Mouse (Mus musculus) left cerebral cortex, adult 6 months (tissue): ENCODE measurements around the gene Adora1. TPM values are rescaled to one million over a fixed set of nuclear protein-coding genes. Genes with fewer than 3 reads are reported as not detected.

Experiments used
- long read RNA-seq, 2 experiments: library from polyadenylated mRNA; unstranded; transcript quantifications; one replicate each; pipeline ENCODE4 v2.0.0; 2019 to 2020
- polyA plus RNA-seq: library from polyadenylated mRNA; unstranded; fragments of <200 nt; fragmentation: Nextera tagmentation; gene quantifications from 2 replicates; pipeline ENCODE4 v1.2.3, GENCODE M21; 2021

The Adora1 gene
- 73.4 and 80.0 TPM in 2 replicates for polyA plus RNA-seq
- long read RNA-seq, experiment 1, full-length matches to known transcripts, result 412 of 563 reads
- long read RNA-seq, experiment 1, partial matches to known transcripts, result 0 of 563 reads
- long read RNA-seq, experiment 1, other reads (novel, unspliced or antisense), result 151 of 563 reads
- long read RNA-seq, experiment 2, full-length matches to known transcripts, result 26 of 83 reads
- long read RNA-seq, experiment 2, partial matches to known transcripts, result 0 of 83 reads
- long read RNA-seq, experiment 2, other reads (novel, unspliced or antisense), result 57 of 83 reads

DNA sequence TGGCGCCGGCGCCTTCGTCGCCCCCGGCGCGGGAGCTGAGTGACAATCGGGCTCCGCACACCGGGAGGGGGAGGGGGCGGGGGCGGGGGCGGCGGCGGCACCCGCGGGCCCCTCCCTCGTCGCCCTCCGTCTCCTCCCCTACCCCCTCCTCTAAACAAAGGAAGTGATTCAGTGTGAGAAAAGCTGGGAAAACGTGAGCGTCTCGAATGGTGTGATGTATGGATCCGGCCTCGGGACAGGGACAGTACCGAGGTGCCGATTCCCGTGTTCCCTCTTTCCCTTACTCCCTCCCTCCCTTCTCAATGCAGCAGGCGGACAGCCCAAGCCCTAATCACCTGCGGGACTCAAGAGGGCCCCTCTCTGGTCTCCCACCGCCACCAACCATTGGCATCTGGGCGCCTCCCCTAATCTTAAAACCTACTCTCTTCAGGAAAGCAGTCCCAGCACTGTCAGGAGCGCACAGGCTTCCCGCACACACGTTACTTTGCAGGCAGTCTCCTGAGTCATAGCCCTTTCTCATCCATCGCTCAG is at the start of gene Adora1:
Gene Adora1 (minus strand): TSS at position 41 of the 531 bp plus-strand sequence.

DNA sequence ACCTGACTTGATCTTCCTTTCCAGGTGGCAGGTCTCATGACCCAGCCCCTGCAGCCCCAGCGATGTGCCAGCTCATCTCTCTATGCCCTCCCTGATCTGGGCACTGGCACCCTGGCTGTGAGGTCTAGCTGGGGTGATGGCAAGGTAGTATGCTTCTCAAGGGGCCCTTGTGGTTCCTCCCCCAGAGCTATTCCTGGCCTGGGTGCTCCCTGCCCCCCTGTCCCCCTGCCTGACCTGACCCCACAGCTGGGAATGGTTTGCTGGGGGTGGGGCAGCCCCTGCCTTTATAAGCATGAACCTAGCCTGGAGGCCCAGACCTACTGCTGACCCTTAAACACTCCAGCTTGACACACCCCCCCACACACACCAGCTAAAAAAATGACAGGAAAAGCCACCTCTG is 42.1 kb downstream of the Adora1 start, which contains the start of gene Mybph:
Gene Mybph (plus strand): TSS at position 323 of the 400 bp plus-strand sequence.

DNA sequence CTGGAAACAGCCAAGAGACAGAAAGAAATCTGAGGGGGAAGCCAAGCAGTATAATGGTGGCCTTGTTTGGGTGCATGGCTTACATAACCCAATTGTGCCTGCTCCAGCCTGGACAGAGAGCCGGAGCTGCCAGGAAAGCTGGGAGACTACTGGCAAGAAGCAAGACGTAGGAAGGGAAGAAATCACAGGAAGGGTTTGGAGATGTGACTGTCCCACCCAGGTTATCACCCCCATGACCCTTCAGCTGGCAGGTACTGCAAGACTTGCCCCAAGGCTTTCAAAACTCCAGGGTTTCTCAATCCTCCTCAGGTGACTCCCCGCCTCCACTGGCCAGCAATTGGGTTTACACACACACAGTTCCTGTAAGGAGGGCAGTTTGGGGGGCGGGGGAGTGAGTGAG is 53.2 kb downstream of the Adora1 start, which contains the start of gene Chil1:
Gene Chil1 (plus strand): TSS at position 152 of the 400 bp plus-strand sequence.

Other genes starting within 250 kb of the Adora1 start
- gene Fmod, start 198.2 kb downstream of the Adora1 start, polyA plus RNA-seq, result 7.1 and 9.6 TPM in 2 replicates
- gene Btg2, start 156.3 kb downstream of the Adora1 start, polyA plus RNA-seq, result 17.8 and 27.4 TPM in 2 replicates
- 0.13 TPM in 1 of 2 replicates, not detected in the other for gene Chit1, start 124.2 kb downstream of the Adora1 start, polyA plus RNA-seq
- 17.7 and 19.0 TPM in 2 replicates for gene Chil1, start 53.3 kb downstream of the Adora1 start, polyA plus RNA-seq
- not detected in 2 replicates for gene Mybph, start 42.0 kb downstream of the Adora1 start, polyA plus RNA-seq
- gene Myog, start 54.6 kb upstream of the Adora1 start, polyA plus RNA-seq, result not detected in 2 replicates
- 12.0 and 12.5 TPM in 2 replicates for gene Ppfia4, start 97.5 kb upstream of the Adora1 start, polyA plus RNA-seq
- 41.3 and 59.9 TPM in 2 replicates for gene Tmem183a, start 126.5 kb upstream of the Adora1 start, polyA plus RNA-seq
- not detected in 2 replicates for gene 4933406M09Rik, start 150.5 kb upstream of the Adora1 start, polyA plus RNA-seq
- gene Cyb5r1, start 170.1 kb upstream of the Adora1 start, polyA plus RNA-seq, result 27.7 and 34.2 TPM in 2 replicates
- 80.0 and 101 TPM in 2 replicates for gene Adipor1, start 179.9 kb upstream of the Adora1 start, polyA plus RNA-seq
- 14.5 and 18.0 TPM in 2 replicates for gene Klhl12, start 220.1 kb upstream of the Adora1 start, polyA plus RNA-seq